Mouse (Mus musculus) ES-E14 (cell line): ENCODE results near the gene Ssr1.

Experiments
- HCFC1 ChIP-seq: IDR thresholded peaks from 2 replicates; pipeline ENCODE4 v1.6.1; 2012; ENCODE audit warnings: low read length, inconsistent platforms, borderline replicate concordance; ENCODE audit not compliant: insufficient read depth
- ZNF384 ChIP-seq: IDR thresholded peaks from 2 replicates; pipeline ENCODE4 v1.6.1; 2012; ENCODE audit warnings: low read depth, low read length, inconsistent platforms

- no peak for TF ChIP-seq HCFC1
- no peak for TF ChIP-seq ZNF384
These were observed 23.0 kb downstream of the Ssr1 start for GRCm38 (mm10) chr13:37970887-37971530.
